ENCODE assay signal across 20 mouse cellular contexts in the genomic region with DNA sequence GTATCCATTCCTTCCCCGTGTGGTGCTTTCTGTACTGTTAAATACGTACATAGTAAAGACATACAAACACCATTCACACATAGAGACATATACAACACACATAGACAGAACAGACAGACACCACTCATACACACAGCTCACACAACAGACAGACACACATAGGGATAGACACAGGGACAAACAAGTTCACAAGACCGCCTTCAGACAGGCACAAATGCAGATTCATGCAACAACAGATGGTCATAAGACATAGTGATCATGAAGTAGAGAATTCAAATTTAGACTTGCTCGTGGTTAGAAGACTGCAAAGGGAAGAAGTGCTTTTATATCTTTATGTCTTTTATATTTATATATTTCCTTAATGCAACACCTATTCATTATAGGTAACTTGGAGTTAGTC. TPM values are rescaled to one million over a fixed set of nuclear protein-coding genes. Genes with fewer than 3 reads are reported as not detected.
DNase-seq lines count a peak whose midpoint lies in the region; ATAC-seq and TF ChIP-seq lines count a peak whose summit lies in the region.
"Had no signal": no experiment of that assay in that cellular context is flagged by ENCODE, and none has a peak within 500 bp of the region (broad histone marks: within the 10 kb centered on the region; RNA-seq: fewer than 3 reads in every experiment).

No protein-coding gene starts in this region.

- H3K79me2 ChIP-seq in myocyte (ENCODE audit: control insufficient read depth, insufficient read depth): peaks cover 21% of the 10 kb centered on the region

- peak; percentile 70 for DNase-seq in heart, adult 11 months
- no peak for DNase-seq in heart, adult 9 months (ENCODE audit: low spot score in 2 of 2)
- peak; percentile 21 for DNase-seq in right cerebral cortex, adult 18-20 months
- DNase-seq in right cerebral cortex, postnatal 36 days (ENCODE audit: low spot score in 2 of 2): no peak
- peak; percentile 27 for DNase-seq in brain, adult 2 months (ENCODE audit: low read depth, low spot score)
- DNase-seq: adrenal gland, adult 8-10 months; adrenal gland, postnatal 14 days; cerebellum, adult 11-12 months; cerebellum, adult 2 months; cerebellum, adult 9-10 months; cerebellum, postnatal 10 days; cerebellum, postnatal 25 days had no signal

- TF ChIP-seq POLR2A in myocyte (IDR thresholded peaks at IDR 0.05; ENCODE audit: insufficient read length, low read depth): no peak

- peak overlapping the region; percentile 61 for H3K4me2 ChIP-seq in myocyte (ENCODE audit: low read depth)
- H3K4me2 ChIP-seq: embryonic facial prominence, embryonic 12.5 days had no signal

- no peak overlapping the region for H3K4me3 ChIP-seq in myocyte
- H3K4me3 ChIP-seq: embryonic facial prominence, embryonic 10.5 days; embryonic facial prominence, embryonic 12.5 days had no signal

- no peak for ATAC-seq in activated CD4-positive, CD25-positive, alpha-beta regulatory T cell, adult 4 months
- ATAC-seq in inflammation-experienced regulatory T-cells, adult 6 months: no peak
- ATAC-seq: CD4-positive, CD25-positive, alpha-beta regulatory T cell, adult 4 months; forebrain, embryonic 14.5 days; forebrain, embryonic 16.5 days had no signal

- no peak overlapping the region for H3ac ChIP-seq in myocyte (ENCODE audit: control insufficient read depth, insufficient read length)

- H3K27me3 ChIP-seq in myocyte (ENCODE audit: control insufficient read depth, insufficient read depth, insufficient read length): no peaks in the 10 kb centered on the region
- H3K27me3 ChIP-seq: embryonic facial prominence, embryonic 12.5 days had no signal

- H3K36me3 ChIP-seq in myocyte (ENCODE audit: control insufficient read depth, insufficient read depth): no peaks in the 10 kb centered on the region
- H3K36me3 ChIP-seq: embryonic facial prominence, embryonic 10.5 days; embryonic facial prominence, embryonic 12.5 days had no signal

TF ChIP-seq in myocyte, 11 proteins besides CTCF, POLR2A, EP300 and RAD21:
- TF ChIP-seq TCF3 (IDR thresholded peaks at IDR 0.05; ENCODE audit: insufficient read length, low read depth) (no peak), SRF (IDR thresholded peaks at IDR 0.05; ENCODE audit: control insufficient read depth, insufficient read length, low read depth) (no peak), USF1 (IDR thresholded peaks at IDR 0.05; ENCODE audit: low read depth) (no peak), REST (IDR thresholded peaks at IDR 0.05; ENCODE audit: insufficient read depth, insufficient read length) (no peak), POLR2AphosphoS2 (IDR thresholded peaks at IDR 0.05; ENCODE audit: insufficient read length, low read depth) (no peak), CEBPB (IDR thresholded peaks at IDR 0.05; ENCODE audit: insufficient read depth, poor library complexity, severe bottlenecking) (no peak), E2F4 (IDR thresholded peaks at IDR 0.05; ENCODE audit: insufficient read depth) (no peak), MAX (IDR thresholded peaks at IDR 0.05; ENCODE audit: low read depth) (no peak), MYOG (IDR thresholded peaks at IDR 0.05; ENCODE audit: control insufficient read depth in 1 of 3, insufficient read depth in 1 of 3, insufficient read length in 2 of 3, low read depth in 2 of 3) (no peak), TCF12 (IDR thresholded peaks at IDR 0.05; ENCODE audit: insufficient read depth, poor library complexity, severe bottlenecking) (no peak), MYOD1 (IDR thresholded peaks at IDR 0.05; ENCODE audit: control insufficient read depth in 1 of 3, insufficient read length in 2 of 3, low read depth in 2 of 3) (no peak)

RNA-seq across cellular contexts. Expression of a gene that starts 2.9 kb away (rescaled TPM):
- 40.1 TPM for polyA plus RNA-seq in myocyte (2012; fragmentation: generic; extraction: Trizol)
- polyA plus RNA-seq in activated CD4-positive, CD25-positive, alpha-beta regulatory T cell, adult 4 months (2017; shearing (Covaris generic)): not detected
- under 1 TPM in 1 of 3 experiments, not detected in 2; 0.41 TPM for polyA plus RNA-seq in inflammation-experienced regulatory T-cells, adult 6 months (2017; shearing (Covaris generic))
- polyA plus RNA-seq: CD4-positive, CD25-positive, alpha-beta regulatory T cell, adult 4 months had no signal

RNA-seq across cellular contexts. Expression of a gene that starts 39.6 kb away (rescaled TPM):
- polyA plus RNA-seq in myocyte (2012; fragmentation: generic; extraction: Trizol): 57.2 TPM
- 10 to 100 TPM; 21.9 to 29.4 TPM for polyA plus RNA-seq in activated CD4-positive, CD25-positive, alpha-beta regulatory T cell, adult 4 months (2017; shearing (Covaris generic))
- 10 to 100 TPM; 30.7 to 50.9 (median 31.6) TPM for polyA plus RNA-seq in inflammation-experienced regulatory T-cells, adult 6 months (2017; shearing (Covaris generic))

Comparison
In these comparisons a context has a peak if more than half of its experiments do, and no peak if none do; other contexts are left out.
1. DNase-seq: peak in heart, adult 11 months (single experiment), right cerebral cortex, adult 18-20 months (single experiment) and brain, adult 2 months (single experiment); none in heart, adult 9 months (0 of 2) and right cerebral cortex, postnatal 36 days (0 of 2).
2. RNA of a gene that starts 2.9 kb away (polyA plus RNA-seq): 40.1 TPM in myocyte (single experiment); 0.41 TPM in inflammation-experienced regulatory T-cells, adult 6 months and not detected in activated CD4-positive, CD25-positive, alpha-beta regulatory T cell, adult 4 months; every median in the first group is over 10 times any median in the second.